Mouse (Mus musculus) embryonic facial prominence, embryonic 12.5 days (tissue): ENCODE data around the gene Tgfbi. TPM values are rescaled to one million over a fixed set of nuclear protein-coding genes. Genes with fewer than 3 reads are reported as not detected.
A peak's percentile ranks its signal among the peaks of the same experiment; 100 is the strongest.

Source experiments
- ATAC-seq: fragments of 200-750 bp; cut with Nextera tagmentation; 2 replicates; pipeline ENCODE4 v1.8.0; 2017; ENCODE audit not compliant: insufficient number of reproducible peaks, insufficient read depth, low FRiP score, low TSS enrichment
- H3K27ac ChIP-seq: fragments of 300-500 bp; sonication (generic); 2 replicates; pipeline ENCODE4 v1.5.1; 2016; ENCODE audit warnings: mild to moderate bottlenecking
- H3K27me3 ChIP-seq: fragments of 300-500 bp; sonication (generic); 2 replicates; pipeline ENCODE4 v1.6.1; 2016; ENCODE audit warnings: mild to moderate bottlenecking, moderate library complexity
- H3K36me3 ChIP-seq: fragments of 300-500 bp; sonication (generic); 2 replicates; pipeline ENCODE4 v1.6.1; 2016; ENCODE audit warnings: mild to moderate bottlenecking
- H3K4me1 ChIP-seq: fragments of 300-500 bp; sonication (generic); 2 replicates; pipeline ENCODE4 v1.6.1; 2016
- H3K4me2 ChIP-seq: fragments of 300-500 bp; sonication (generic); replicated peaks from 2 replicates; pipeline ENCODE4 v1.6.1; 2016; ENCODE audit warnings: mild to moderate bottlenecking, moderate library complexity
- H3K4me3 ChIP-seq: fragments of 300-500 bp; sonication (generic); 2 replicates; pipeline ENCODE4 v1.5.1; 2016; ENCODE audit warnings: mild to moderate bottlenecking
- H3K9ac ChIP-seq: fragments of 300-500 bp; sonication (generic); 2 replicates; pipeline ENCODE4 v1.6.1; 2016; ENCODE audit warnings: mild to moderate bottlenecking, moderate library complexity
- H3K9me3 ChIP-seq: fragments of 300-500 bp; sonication (generic); 2 replicates; pipeline ENCODE4 v1.6.1; 2016; ENCODE audit warnings: mild to moderate bottlenecking, moderate library complexity
- WGBS: fragments of 180-500 bp; shearing (Covaris S2); methylation state at CpG from one replicate; pipeline ENCODE4 v1.1.7; 2016; 5-methylcytosine and 5-hydroxymethylcytosine counted together
- polyA plus RNA-seq: library from polyadenylated mRNA; unstranded; fragments of >200 nt; fragmentation: Nextera tagmentation; extraction: Ambion mirVana; gene quantifications from 2 replicates; pipeline ENCODE4 v1.2.1, GENCODE M21; 2016

Tgfbi gene
- polyA plus RNA-seq, 1 experiment from 2014 or later: 120 TPM

GRCm38 (mm10) chr13:56677731-56678130 is 68.4 kb downstream of the Tgfbi start:
- no peak overlapping the region for H3K4me2 ChIP-seq
- H3K27me3 ChIP-seq: no peaks in the 10 kb centered on the region
- H3K36me3 ChIP-seq: no peaks in the 10 kb centered on the region
- H3K4me3 ChIP-seq: no peak overlapping the region
- 92% methylated on average over 4 of the region's 4 CpGs for WGBS
- ATAC-seq: no peak
- H3K9me3 ChIP-seq: no peaks in the 10 kb centered on the region
- H3K4me1 ChIP-seq: peaks cover 16% of the 10 kb centered on the region
- no peak overlapping the region for H3K9ac ChIP-seq
- no peak overlapping the region for H3K27ac ChIP-seq

GRCm38 (mm10) chr13:56678188-56678787 is 69.0 kb downstream of the Tgfbi start:
- whole genome bisulfite sequencing: 51% methylated on average over 10 of the region's 10 CpGs
- Histone ChIP-seq H3K27ac (peak overlapping the region; percentile 52; the same call in 1 of the 2 replicates), H3K9me3 (no peaks in the 10 kb centered on the region), H3K9ac (no peak overlapping the region), H3K4me1 (peaks cover 15% of the 10 kb centered on the region), H3K36me3 (no peaks in the 10 kb centered on the region), H3K27me3 (no peaks in the 10 kb centered on the region), H3K4me2 (no peak overlapping the region), H3K4me3 (no peak overlapping the region)
- no peak for ATAC-seq

GRCm38 (mm10) chr13:56678826-56679504 is 69.6 kb downstream of the Tgfbi start:
- H3K4me2 ChIP-seq: no peak overlapping the region
- H3K4me3 ChIP-seq: no peak overlapping the region
- H3K9ac ChIP-seq: no peak overlapping the region
- H3K27me3 ChIP-seq: no peaks in the 10 kb centered on the region
- peaks cover 9% of the 10 kb centered on the region for H3K4me1 ChIP-seq
- no peak for ATAC-seq
- no peaks in the 10 kb centered on the region for H3K36me3 ChIP-seq
- WGBS: 61% methylated on average over 10 of the region's 10 CpGs
- H3K27ac ChIP-seq: peak overlapping the region; percentile 52; the same call in 1 of the 2 replicates
- H3K9me3 ChIP-seq: no peaks in the 10 kb centered on the region

DNA sequence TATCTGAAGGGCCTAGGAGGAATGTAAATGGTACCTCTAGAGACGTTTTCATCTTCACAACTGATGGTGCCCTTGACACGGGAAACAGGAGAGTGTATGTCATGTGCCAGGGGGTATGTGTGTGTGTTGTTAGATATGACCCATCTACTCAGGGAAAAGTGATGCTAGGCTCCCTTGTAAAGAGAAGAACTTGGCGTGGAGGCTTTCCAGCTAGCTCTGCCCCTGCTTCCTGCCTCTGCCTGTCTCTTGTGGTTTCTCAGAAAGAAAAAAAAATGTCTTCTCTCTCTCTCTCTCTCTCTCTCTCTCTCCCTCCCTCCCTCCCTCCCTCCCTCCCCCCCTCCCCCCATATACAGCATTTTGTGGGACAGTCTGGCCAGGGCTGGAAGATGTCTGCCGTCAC is 72.6 kb downstream of the Tgfbi start:
- 84% methylated on average over 4 of the region's 4 CpGs for WGBS
- ATAC-seq: no peak
- Histone ChIP-seq H3K36me3 (no peaks in the 10 kb centered on the region), H3K4me2 (no peak overlapping the region), H3K4me3 (no peak overlapping the region), H3K9ac (no peak overlapping the region), H3K27me3 (no peaks in the 10 kb centered on the region), H3K27ac (no peak overlapping the region), H3K4me1 (peaks cover 9% of the 10 kb centered on the region), H3K9me3 (no peaks in the 10 kb centered on the region)

GRCm38 (mm10) chr13:56682326-56682725 is 73.0 kb downstream of the Tgfbi start:
- no peak overlapping the region for H3K4me2 ChIP-seq
- H3K36me3 ChIP-seq: no peaks in the 10 kb centered on the region
- no peak overlapping the region for H3K4me3 ChIP-seq
- no peak overlapping the region for H3K27ac ChIP-seq
- WGBS: 85% methylated on average over 17 of the region's 17 CpGs
- no peak for ATAC-seq
- peaks cover 9% of the 10 kb centered on the region for H3K4me1 ChIP-seq
- H3K9me3 ChIP-seq: no peaks in the 10 kb centered on the region
- no peak overlapping the region for H3K9ac ChIP-seq
- no peaks in the 10 kb centered on the region for H3K27me3 ChIP-seq

DNA sequence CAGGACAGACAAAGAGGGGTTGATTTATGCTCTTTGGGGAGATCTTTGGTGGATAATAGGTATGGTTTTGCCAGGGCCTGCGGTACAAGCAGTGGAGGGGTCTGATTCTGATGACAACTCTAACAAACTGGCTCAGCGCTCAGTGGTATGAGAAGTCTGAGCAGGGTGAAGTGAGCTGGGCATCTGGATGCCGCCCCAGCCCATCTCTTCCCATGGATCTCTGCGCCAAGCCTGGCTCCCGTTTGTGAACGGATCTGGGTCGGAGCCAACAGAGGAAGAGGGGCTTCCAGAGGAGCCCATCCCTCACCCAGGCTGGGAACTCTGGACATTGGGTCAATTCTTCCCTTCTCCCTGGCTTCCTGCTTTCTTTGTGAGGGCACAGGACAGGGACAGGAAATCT is 74.0 kb downstream of the Tgfbi start:
- H3K9ac ChIP-seq: no peak overlapping the region
- H3K9me3 ChIP-seq: no peaks in the 10 kb centered on the region
- no peaks in the 10 kb centered on the region for H3K36me3 ChIP-seq
- WGBS: 89% methylated on average over 7 of the region's 7 CpGs
- no peak overlapping the region for H3K4me3 ChIP-seq
- H3K27me3 ChIP-seq: no peaks in the 10 kb centered on the region
- H3K4me2 ChIP-seq: no peak overlapping the region
- peaks cover 7% of the 10 kb centered on the region for H3K4me1 ChIP-seq
- H3K27ac ChIP-seq: no peak overlapping the region
- no peak for ATAC-seq

Other genes starting within 250 kb of the Tgfbi start
- gene Gm3045, start 182.9 kb upstream of the Tgfbi start, polyA plus RNA-seq: not detected in 2 replicates
- gene Slc25a48, start 171.2 kb upstream of the Tgfbi start, polyA plus RNA-seq: 0.05 and 0.19 TPM in 2 replicates
- not detected in 2 replicates for gene Il9, start 127.3 kb upstream of the Tgfbi start, polyA plus RNA-seq
- 2.8 and 3.4 TPM in 2 replicates for gene Fbxl21, start 87.1 kb upstream of the Tgfbi start, polyA plus RNA-seq
- gene Lect2, start 61.0 kb upstream of the Tgfbi start, polyA plus RNA-seq: not detected in 2 replicates
- gene Smad5, start 93.5 kb downstream of the Tgfbi start, polyA plus RNA-seq: 46.0 and 46.3 TPM in 2 replicates
- 0.46 and 0.47 TPM in 2 replicates for gene Gm45623, start 144.3 kb downstream of the Tgfbi start, polyA plus RNA-seq